Mouse (Mus musculus): ENCODE results near the gene Glra3.

Glra3 gene

DNA sequence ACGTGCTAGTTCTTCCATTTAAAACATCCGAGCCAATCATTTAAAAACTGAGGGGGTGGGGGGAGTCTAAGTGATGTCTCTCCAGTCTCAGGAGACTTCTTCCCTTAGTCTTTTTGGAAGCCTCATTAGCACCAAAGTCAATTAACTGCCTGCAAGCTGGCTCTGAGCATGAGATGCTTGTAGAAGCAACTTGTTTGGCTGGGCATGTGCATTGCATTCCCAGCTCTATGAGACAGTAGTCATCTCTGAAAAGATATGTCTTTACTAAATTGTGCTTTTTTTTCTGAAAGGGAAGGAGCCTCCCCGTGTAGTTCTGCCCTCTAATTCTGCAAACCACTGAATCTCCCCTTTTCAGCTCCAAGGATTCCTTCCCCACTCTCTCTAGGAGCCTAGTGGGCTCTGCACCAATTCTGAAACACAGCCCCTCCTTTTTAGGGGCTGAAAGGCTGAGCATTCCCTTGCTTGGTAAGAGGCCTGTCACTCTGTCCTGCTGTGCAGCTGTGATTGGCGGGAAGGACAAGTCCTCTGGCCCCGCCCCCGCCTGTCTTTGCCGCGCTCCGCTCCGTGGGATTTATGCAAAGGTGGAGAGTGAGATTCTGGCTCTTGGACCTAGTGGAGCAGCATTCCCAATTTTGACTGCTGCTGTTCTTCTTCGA, at the start of gene Glra3:
Glra3 (plus strand) TSS at position 591 of the 656 bp plus-strand sequence.
- no peak for DNase-seq

DNA sequence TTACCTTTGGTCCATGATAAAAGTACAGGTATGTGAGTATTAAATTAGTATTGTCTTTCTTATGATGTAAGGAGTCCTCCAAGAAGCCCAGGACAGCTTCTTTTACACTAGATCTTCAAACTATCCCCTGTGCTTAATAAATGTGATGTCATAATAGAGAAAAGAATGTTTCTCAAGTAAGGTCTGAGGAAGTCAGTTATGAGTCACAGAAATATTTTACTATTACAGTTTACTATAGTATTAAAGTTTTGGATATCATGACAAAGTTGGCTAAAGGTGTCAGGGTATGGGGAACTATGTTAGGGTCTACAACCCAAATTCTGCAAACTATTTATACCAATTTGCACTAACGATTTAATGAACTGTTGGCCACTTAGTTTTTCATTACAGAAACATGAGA, 33.4 kb upstream of the Glra3 start, which contains the start of gene Adam29:
Adam29 (minus strand) TSS at position 101 of the 400 bp plus-strand sequence.
- no peak for DNase-seq

DNA sequence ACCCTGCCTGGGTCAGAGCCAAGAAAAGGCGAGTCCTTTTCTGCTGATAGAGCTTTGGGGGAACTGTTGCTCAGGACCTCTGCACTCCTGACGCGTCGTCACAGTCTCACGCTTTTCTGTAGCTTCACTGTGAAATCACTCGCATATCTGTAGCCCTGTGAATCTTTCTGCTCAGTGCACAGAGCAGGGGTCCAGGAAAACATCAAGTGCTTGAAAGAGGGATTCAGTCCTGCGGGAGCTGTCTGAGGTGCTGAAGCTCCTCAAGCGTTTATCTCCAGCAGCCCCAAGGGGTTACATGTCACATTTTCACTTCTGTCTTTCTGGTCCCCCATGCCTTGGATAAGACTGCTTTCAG, 243 bp downstream of the Glra3 start:
- peak; percentile 12 to 33 for DNase-seq

DNA sequence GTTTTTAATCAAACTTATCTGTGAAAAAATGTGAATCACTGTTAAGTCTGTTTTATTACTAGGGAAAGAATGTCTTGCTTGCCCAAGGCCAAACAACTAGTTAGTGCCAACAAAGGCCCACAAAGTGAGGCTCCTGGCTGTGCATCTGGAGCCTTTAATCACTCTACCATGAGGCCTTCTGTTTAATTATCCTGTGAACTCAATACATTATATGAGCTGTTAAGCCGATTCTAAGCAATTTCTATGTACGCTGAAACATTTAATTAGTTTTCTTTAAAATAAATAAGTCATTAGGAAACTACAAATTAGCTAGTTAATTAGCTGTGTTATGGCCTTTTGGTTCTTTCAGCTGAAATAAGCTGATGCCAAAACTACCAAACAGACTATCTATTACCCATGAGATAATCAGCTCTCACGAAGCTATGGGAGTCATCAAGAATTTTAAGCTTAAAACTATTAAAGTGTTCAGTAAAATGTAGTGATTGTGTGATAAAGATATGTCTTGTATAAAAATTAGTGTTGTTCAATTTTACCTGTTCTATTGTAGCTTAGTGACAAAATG, 24.6 kb downstream of the Glra3 start:
- no peak for DNase-seq

DNA sequence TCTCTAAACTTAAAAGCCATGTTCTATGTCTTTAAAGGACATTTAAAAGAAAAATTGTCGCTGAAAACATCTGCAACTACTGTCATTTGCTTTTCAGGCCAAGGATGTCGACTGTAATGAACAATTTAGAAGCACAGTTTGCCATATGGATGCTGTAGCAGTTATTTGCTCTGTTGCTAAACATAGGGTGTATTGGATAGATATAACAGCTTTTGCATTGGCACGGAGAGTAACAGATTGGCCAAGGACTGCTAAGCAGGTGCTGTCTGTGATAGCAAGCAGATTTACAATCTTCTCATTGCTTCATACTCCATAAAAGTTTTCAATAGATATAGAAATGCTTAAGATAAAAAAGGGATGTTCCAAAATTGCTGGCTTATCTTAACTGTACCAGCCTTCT, 57.6 kb downstream of the Glra3 start:
- DNase-seq: no peak

DNA sequence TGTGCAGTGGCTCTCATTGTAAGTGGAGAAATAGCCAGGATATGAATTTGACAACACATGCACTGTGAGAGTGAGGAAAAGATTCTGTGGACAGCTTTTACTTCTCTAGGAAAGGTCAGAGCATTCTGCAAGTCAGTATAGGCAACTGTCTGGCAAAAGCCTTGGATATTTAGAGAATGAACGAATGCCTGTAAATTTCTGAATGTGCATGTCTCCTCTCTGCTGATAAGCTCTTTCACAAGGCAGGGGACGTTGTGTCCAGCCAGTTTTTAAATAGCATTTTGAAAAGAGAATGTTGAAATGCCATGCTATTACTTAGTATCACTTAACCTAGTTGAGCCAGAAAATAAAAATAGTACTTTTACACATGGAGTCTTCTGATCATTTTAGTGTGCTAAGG, 114.1 kb downstream of the Glra3 start:
- DNase-seq: no peak

DNA sequence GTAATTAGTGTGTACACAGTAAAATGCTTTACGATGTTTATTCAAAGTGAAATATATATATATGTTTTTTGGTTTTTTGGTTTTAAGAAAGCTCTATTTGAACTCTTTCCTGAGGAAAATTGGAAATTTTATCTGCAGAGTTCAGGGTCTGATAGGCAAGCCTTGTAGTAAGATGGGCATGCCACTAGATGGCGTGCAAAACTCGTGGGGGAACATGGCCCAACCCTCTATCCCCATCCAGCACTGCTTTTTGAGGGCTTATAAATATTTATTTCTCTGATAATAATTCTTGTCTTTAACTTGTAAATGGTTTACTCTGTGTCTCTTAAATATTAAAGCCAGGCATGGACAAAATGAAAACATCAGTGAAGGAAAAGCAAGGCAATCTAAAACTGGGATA, 122.8 kb downstream of the Glra3 start:
- DNase-seq: peak; percentile 41

DNA sequence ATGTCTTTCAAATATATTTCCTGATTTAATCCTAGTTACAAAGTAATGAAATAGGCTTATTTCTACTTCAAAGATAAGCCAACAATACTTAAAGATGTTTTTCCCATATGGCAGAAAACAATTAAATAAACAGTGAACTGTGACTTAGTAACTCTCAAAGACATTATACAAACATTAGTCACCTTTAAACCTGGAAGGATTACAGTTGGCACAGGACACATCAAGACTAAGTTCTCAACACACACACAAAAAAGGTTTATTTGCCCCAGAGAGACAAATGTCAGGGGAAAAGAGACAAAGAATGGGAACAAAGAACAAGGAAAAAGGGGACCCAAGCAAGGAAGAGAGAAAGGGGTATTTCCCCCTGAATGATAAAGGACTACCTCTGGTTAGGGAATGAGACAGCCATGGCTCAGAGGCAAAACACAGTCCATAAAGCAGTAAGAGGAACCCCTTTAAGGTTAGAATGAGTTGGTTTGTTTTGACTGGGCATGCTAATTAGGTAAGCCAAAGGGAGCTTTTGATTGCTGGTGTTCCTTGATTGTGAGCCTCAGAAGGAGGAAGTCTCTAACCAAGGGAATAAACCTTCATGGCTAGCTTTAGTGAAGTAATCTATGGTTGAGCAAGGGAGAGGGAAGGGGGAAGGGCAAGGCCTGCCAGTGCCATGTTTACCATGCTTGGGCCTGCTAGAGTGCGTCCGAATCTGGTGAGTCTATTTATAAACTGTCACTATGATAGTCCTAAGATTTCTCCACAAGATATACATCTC, 130.4 kb downstream of the Glra3 start:
- no peak for DNase-seq

DNA sequence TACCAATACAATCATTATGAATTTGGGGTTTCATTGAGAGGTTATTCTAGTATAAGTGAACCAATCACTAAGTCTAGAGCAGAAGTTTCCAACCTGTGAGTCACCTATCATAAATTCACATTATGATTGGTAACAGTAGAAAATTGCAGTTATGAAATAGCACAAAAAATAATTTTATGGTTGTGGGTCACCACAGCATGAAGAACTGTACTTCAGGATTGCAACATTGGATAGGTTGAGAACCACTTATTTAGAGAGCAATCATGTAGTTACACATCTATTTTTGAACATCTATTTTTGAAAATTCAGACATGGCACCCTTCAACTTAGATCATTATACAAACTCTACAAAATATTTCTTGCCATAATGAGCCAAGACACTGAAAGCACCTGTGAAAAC, 143.4 kb downstream of the Glra3 start:
- DNase-seq: no peak

DNA sequence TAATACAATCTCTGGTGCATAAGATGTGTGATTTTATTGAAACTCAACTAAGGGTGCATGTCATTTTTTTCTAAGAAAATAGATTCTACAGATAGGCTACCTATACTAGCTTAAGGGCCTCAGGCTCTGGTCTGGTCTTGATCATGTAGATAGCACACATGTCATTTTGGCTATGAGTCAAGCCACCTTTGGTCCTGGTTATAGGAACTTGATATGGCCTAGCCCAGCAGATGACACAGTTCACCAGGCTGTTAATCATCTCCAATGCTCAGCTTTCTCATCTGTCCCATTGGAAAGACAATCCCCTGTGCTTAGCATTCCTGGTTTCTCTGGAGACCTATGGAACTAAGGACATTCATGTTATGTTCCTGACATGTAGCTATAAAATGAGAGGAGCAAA, 154.1 kb downstream of the Glra3 start:
- peak in 1 of 2 experiments; percentile 11 for DNase-seq

DNA sequence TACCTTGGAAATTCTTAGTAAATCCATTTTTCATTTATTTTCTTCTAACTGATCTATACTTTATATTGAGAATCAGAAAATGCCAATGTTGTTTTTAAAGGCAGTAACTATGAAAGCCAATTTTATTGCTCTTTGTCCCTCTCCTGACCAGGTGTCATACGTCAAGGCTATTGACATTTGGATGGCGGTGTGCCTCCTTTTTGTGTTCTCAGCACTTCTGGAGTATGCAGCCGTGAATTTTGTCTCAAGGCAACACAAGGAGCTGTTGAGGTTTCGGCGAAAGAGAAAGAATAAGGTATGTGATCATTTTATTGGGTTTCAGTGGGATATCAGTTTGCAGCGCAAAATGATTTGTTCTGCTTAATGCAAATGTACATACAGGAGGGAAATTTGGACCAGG, 170.0 kb downstream of the Glra3 start:
- no peak for DNase-seq

DNA sequence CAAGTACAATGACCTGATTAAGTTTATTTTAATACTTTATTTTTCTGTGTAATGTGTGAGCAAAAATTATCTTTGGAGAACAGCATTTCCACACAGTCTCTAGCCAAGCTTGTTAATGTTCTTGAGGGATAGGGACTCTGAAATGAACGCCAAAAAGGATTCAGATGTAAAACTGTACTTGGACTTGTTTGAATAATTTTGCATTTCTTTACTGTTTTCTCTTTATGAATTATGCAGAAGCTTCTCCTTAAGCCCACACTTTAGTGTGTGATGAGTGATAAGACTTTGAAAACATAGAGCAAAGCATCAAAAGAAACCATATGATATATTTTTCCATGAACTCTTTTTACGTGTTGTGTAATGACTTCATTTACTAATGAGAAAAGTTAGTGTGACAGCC, 189.1 kb downstream of the Glra3 start:
- no peak for DNase-seq

DNA sequence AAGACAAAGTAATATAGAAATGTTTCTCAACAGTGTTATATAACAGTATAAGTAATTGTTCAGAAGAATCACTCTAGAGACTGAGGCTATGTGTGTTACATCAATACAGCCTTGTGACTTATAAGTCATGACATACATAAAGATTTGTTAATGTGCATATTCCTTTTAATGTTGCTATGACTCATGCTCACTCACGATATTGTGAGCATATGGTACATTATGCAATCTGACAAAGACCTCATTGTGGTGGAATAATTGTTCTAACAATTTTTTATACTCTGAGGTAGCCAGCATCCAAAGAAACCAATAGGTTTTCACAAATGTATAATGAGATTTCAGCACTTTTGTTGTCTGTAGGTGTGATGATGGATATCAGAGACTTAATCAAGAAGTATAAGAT, 210.4 kb downstream of the Glra3 start:
- no peak for DNase-seq

DNA sequence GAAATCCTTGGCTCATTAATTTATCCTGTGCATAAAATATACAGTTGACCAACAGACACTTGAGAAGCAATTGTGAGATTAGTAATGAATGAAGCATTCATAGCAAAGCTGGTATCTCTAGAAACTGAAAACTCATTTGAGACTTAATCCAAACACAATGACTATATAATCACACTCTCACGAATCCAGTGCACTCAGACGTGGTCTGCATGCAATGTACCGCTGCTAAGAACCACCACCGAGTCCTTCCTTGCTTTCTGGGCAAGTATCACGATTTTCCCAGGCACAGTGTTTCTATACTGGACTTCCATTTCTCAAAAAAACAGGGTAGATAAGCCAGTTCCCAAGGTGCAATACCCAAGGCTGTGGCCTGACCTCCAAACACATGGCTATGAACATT, 211.3 kb downstream of the Glra3 start:
- no peak for DNase-seq

DNA sequence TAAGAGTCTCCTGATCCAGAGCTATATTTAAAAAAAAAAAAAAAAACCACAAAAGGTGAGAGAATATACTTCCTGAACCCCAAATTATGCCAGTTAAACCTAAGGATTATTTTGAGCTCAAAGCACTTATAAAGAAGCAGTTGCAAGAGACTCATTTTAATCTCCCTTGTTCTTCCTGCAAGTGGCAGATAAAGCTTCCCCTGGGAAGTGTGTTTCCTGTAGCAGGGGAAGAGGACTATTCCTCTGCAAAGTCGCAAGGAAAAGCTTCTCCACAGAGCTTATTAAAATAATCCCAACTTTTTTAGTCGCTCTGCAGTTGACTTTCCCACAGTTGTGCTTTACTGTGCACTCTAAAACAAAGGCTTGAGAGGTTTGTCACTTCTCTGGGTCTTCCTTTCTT, 218.7 kb downstream of the Glra3 start:
- no peak for DNase-seq
